Mouse (Mus musculus) kidney, postnatal 0 days (tissue): ENCODE data around the gene Gcgr. TPM values are rescaled to one million over a fixed set of nuclear protein-coding genes. Genes with fewer than 3 reads are reported as not detected.
A peak's percentile ranks its signal among the peaks of the same experiment; 100 is the strongest.

Experiments used
- ATAC-seq: fragments of 200-750 bp; cut with Nextera tagmentation; replicated peaks from 2 replicates; pipeline ENCODE4 v1.8.0; 2017; ENCODE audit warnings: low read depth, moderate number of reproducible peaks, moderate TSS enrichment, moderate library complexity; ENCODE audit not compliant: low FRiP score
- DNase-seq: peaks from one replicate; pipeline ENCODE4 v3.0.0-alpha.2; 2016; ENCODE audit warnings: low spot score
- H3K27ac ChIP-seq: fragments of 300-500 bp; sonication (generic); 2 replicates; pipeline ENCODE4 v1.5.1; 2014; ENCODE audit warnings: mild to moderate bottlenecking
- H3K27me3 ChIP-seq: fragments of 300-500 bp; sonication (generic); 2 replicates; pipeline ENCODE4 v1.6.1; 2014; ENCODE audit warnings: low read length, mixed read lengths; ENCODE audit not compliant: insufficient read depth
- H3K36me3 ChIP-seq: fragments of 300-500 bp; sonication (generic); 2 replicates; pipeline ENCODE4 v1.6.1; 2014; ENCODE audit warnings: low read length, mixed read lengths; ENCODE audit not compliant: insufficient read depth
- H3K4me1 ChIP-seq: fragments of 300-500 bp; sonication (generic); replicated peaks from 2 replicates; pipeline ENCODE4 v1.6.1; 2014; ENCODE audit warnings: antibody characterized with exemption, low read length, mixed read lengths; ENCODE audit not compliant: insufficient read depth
- H3K4me2 ChIP-seq: fragments of 300-500 bp; sonication (generic); 2 replicates; pipeline ENCODE4 v1.6.1; 2014; ENCODE audit warnings: mild to moderate bottlenecking, low read length, moderate library complexity, mixed read lengths
- H3K4me3 ChIP-seq: fragments of 300-500 bp; sonication (generic); replicated peaks from 2 replicates; pipeline ENCODE4 v1.5.1; 2014; ENCODE audit warnings: low read depth, low read length
- H3K9ac ChIP-seq: fragments of 300-500 bp; sonication (generic); 2 replicates; pipeline ENCODE4 v1.6.1; 2014; ENCODE audit warnings: low read depth, low read length
- H3K9me3 ChIP-seq: fragments of 300-500 bp; sonication (generic); replicated peaks from 2 replicates; pipeline ENCODE4 v1.6.1; 2016; ENCODE audit warnings: low read length, inconsistent platforms, mixed read lengths
- CTCF ChIP-seq: IDR thresholded peaks from 2 replicates; pipeline ENCODE4 v1.5.1; 2016; ENCODE audit warnings: antibody characterized with exemption, low read depth, mild to moderate bottlenecking, moderate library complexity
- WGBS: fragments of 180-500 bp; shearing (Covaris S2); extraction: QIAGEN DNeasy Blood & Tissue Kit; methylation state at CpG from one replicate; pipeline ENCODE4 v1.1.7; 2014; 5-methylcytosine and 5-hydroxymethylcytosine counted together
- polyA plus RNA-seq: library from polyadenylated mRNA; unstranded; fragments of >200 nt; fragmentation: Nextera tagmentation; extraction: Ambion mirVana; gene quantifications from 2 replicates; pipeline ENCODE4 v1.2.1, GENCODE M21; 2015

Gene Gcgr
- polyA plus RNA-seq, 1 experiment from 2014 or later: 6.6 TPM

- ATAC-seq (no peak), DNase-seq (no peak)
- WGBS: 96% methylated on average over 6 of the region's 6 CpGs
- no peak overlapping the region for H3K27ac ChIP-seq
- H3K4me1 ChIP-seq: no peaks in the 10 kb centered on the region; the same call in 1 of the 2 replicates
- H3K9me3 ChIP-seq: no peaks in the 10 kb centered on the region
- no peaks in the 10 kb centered on the region for H3K27me3 ChIP-seq
- H3K4me3 ChIP-seq: no peak overlapping the region
- peaks cover 62% of the 10 kb centered on the region for H3K36me3 ChIP-seq
- no peak overlapping the region for H3K4me2 ChIP-seq
- TF ChIP-seq CTCF: no peak
- H3K9ac ChIP-seq: no peak overlapping the region
Measured at GRCm38 (mm10) chr11:120568324-120568723, 37.8 kb downstream of the Gcgr start.

- 63% methylated on average over 3 of the region's 3 CpGs for WGBS
- Histone ChIP-seq H3K9ac (peak overlapping the region; percentile 93; the same call in 1 of the 2 replicates), H3K4me1 (peaks cover 7% of the 10 kb centered on the region; the same call in 1 of the 2 replicates), H3K27ac (no peak overlapping the region), H3K27me3 (no peaks in the 10 kb centered on the region), H3K36me3 (peaks cover 40% of the 10 kb centered on the region), H3K4me2 (peak overlapping the region; percentile 62), H3K4me3 (peak overlapping the region; percentile 95; the same call in 1 of the 2 replicates), H3K9me3 (no peaks in the 10 kb centered on the region)
- no peak for DNase-seq
- no peak for TF ChIP-seq CTCF
- ATAC-seq: no peak
Measured at GRCm38 (mm10) chr11:120571122-120571521, 40.6 kb downstream of the Gcgr start.

DNA sequence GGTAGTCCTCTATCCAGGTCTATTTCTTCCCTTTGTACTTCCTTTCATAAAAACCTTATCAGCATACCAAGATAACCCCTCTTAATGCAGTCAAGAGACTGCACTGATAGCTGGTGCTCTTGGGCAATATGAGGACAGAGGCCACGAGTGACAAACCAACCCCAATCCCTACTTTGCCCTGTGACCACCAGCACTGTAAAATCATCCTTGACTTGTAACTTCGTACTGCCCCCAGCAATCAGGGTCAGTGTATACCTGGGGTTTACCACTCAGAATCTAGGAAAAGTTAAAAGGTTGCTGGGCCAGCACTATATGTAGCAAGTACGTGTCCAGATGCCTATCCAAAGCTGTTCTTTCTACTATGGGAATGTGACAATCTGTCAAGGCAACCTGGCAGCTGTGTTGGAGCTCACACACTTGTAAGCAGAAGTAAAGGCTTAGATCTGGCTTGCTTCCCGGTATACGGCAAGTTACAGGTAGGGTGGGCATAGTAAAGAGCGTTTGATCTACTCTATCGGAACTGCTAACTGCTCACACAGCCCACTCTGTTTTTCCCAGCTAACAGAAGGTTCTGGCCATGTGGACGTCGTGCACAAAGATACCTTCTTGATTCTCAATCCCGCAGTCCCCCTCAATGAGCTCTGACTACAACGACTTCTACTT is 41.4 kb downstream of the Gcgr start:
- TF ChIP-seq CTCF: no peak
- peaks cover 34% of the 10 kb centered on the region for H3K36me3 ChIP-seq
- DNase-seq (no peak), ATAC-seq (no peak)
- peak overlapping the region; percentile 87 for H3K27ac ChIP-seq
- no peaks in the 10 kb centered on the region for H3K9me3 ChIP-seq
- H3K4me2 ChIP-seq: peak overlapping the region; percentile 62
- H3K9ac ChIP-seq: peak overlapping the region; percentile 93
- no peaks in the 10 kb centered on the region for H3K27me3 ChIP-seq
- 6% methylated on average over 11 of the region's 11 CpGs for WGBS
- H3K4me1 ChIP-seq: peaks cover 7% of the 10 kb centered on the region; the same call in 1 of the 2 replicates
- peak overlapping the region; percentile 95 for H3K4me3 ChIP-seq

DNA sequence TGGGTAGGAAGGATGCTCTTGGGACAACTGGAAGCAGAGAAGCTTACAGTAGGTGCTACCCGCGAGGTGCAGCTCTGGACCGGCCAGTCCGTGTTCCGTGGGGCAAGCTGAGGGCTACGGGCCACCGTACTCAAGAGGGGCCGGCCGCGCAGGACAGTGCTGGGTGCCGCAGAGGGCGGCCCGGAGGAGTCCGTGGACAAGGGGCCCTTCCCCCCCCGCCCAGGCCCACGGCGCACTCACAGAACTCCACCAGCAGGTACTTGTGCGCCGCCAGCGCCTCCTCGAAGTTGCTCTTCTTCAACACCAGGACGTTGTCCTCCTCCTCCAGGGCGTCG is 41.9 kb downstream of the Gcgr start:
- Histone ChIP-seq H3K4me3 (peak overlapping the region; percentile 95), H3K4me2 (peak overlapping the region; percentile 62), H3K27me3 (no peaks in the 10 kb centered on the region), H3K9me3 (no peaks in the 10 kb centered on the region), H3K4me1 (peaks cover 7% of the 10 kb centered on the region; the same call in 1 of the 2 replicates), H3K9ac (peak overlapping the region; percentile 93), H3K27ac (peak overlapping the region; percentile 87), H3K36me3 (peaks cover 29% of the 10 kb centered on the region)
- DNase-seq (no peak), ATAC-seq (peak; percentile 26; the same call in 1 of the 2 replicates)
- under 1% methylated on average over 22 of the region's 24 CpGs for WGBS
- TF ChIP-seq CTCF: peak; percentile 9; the same call in 1 of the 2 replicates

DNA sequence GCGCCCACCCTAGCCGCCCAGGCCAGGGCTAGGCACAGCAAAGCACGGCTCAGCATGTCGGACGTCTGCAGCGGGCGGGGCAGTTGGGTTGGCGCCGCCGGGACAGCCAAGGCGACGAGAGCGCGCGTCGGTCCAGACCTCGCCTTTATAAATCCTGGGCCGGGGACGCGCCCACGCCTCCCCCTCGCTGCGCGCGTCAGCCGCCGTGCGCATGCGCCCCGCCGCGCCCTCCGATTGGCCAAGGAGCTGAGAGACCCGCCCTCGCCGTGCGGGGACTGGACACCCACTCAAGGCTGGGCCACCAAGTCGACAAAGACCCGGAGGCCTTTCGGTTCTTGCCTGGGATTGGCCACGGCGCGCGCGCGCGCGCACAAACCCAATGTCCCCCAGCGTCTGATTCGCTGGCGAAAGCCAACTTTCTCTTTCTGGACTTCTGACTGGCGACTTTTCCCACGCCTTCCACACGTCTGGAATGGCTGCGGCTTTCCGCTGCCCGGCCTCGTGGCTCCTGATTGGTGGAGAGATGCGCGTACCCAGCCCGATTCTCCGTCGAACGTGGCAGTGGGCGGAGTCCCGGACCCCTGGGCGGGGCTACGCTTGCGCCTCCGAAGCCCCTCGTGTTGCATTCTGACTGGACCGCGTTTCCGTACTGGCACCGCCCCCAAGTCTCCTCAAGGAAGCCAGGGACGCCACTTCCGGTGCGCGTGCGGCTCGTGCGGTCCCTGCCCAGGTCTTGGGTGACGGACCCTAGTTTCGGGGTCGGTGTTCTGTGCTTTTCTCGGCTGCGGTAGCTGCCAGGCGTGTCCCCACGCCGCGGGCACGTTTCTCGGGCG is 42.5 kb downstream of the Gcgr start, which contains the start of gene P4hb:
TSS of gene P4hb (minus strand) at position 502 of the 833 bp plus-strand sequence.
- whole genome bisulfite sequencing: under 1% methylated on average over 87 of the region's 94 CpGs
- peak; percentile 100 for DNase-seq

DNA sequence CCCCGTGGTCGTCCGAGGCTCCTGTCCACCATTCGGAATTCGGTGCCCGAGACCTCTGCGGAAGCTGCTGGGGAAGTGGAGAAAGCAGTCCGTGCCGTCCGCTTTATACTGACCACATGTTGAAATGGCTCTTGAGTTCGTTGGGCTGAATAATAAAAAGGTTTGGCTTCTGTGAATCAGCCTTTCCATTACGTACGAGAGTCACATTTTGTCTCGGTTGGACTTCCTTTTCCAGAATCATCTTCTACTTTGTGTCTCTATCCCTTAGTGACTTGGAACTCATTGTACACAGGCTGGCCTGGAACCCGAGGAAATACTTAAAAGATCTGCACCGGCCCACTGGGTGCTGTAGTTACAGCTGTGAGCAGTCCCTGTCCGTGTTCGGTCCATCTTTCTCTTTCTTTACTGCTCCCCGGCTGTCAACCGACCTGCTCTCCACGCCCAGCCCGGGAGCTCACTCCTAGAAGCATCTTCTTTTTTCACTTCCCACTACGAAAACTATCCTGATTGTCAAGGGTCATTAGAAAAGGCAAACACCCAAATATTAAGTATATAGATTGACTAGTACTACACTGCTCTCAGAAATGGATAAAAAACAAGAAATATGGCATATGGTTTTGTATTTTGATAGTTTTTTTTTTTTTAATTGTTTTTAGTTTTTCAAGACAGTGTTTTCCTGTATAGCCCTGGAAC is 43.2 kb downstream of the Gcgr start:
- H3K36me3 ChIP-seq: peaks cover 26% of the 10 kb centered on the region
- WGBS: 0% methylated on average over 23 of the region's 23 CpGs
- H3K4me3 ChIP-seq: peak overlapping the region; percentile 95
- ATAC-seq (peak; percentile 0; the same call in 1 of the 2 replicates), DNase-seq (peak; percentile 53)
- H3K4me1 ChIP-seq: peaks cover 7% of the 10 kb centered on the region; the same call in 1 of the 2 replicates
- peak overlapping the region; percentile 84 for H3K9ac ChIP-seq
- H3K9me3 ChIP-seq: no peaks in the 10 kb centered on the region
- H3K27ac ChIP-seq: peak overlapping the region; percentile 96
- H3K27me3 ChIP-seq: no peaks in the 10 kb centered on the region
- TF ChIP-seq CTCF: no peak
- peak overlapping the region; percentile 90 for H3K4me2 ChIP-seq

More for the DNA sequence above, 42.5 kb downstream of the Gcgr start, which contains the start of gene P4hb:
- peaks cover 7% of the 10 kb centered on the region; the same call in 1 of the 2 replicates for H3K4me1 ChIP-seq
- no peak for TF ChIP-seq CTCF
- peak within 1 kb of the TSS; percentile 90 for H3K4me2 ChIP-seq
- peak within 1 kb of the TSS; percentile 96 for H3K27ac ChIP-seq
- no peaks in the 10 kb centered on the region for H3K27me3 ChIP-seq
- H3K36me3 ChIP-seq: peaks cover 26% of the 10 kb centered on the region
- H3K4me3 ChIP-seq: peak within 1 kb of the TSS; percentile 95
- H3K9me3 ChIP-seq: no peaks in the 10 kb centered on the region
- peak; percentile 95 for ATAC-seq
- H3K9ac ChIP-seq: peak within 1 kb of the TSS; percentile 93
